Mouse (Mus musculus): Measurements from ENCODE around the gene Pola2.
A peak's percentile ranks its signal among the peaks of the same experiment; 100 is the strongest.

Gene Pola2

DNA sequence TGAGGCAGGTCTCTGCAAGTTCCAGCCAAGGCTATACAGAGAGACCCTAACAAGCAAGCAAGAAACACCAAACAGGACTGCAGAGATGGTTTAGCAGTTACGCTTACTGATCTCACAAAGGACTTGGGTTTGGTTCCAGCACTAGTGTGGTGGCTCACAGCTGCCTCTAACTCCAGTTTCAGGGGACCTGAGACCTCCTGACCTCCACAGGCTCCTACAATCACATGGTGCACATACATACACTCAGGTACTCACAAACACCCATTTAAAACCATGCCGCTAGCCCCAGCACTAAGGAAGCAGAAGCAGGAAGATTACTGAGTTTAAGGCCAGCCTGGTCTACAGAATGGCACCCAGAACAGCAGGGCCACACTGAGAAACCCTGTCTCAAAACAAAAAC is 802 bp upstream of the Pola2 start:
- no peak for DNase-seq

- DNase-seq: no peak
Measured at GRCm38 (mm10) chr19:5962651-5963050, 1.4 kb downstream of the Pola2 start.

DNA sequence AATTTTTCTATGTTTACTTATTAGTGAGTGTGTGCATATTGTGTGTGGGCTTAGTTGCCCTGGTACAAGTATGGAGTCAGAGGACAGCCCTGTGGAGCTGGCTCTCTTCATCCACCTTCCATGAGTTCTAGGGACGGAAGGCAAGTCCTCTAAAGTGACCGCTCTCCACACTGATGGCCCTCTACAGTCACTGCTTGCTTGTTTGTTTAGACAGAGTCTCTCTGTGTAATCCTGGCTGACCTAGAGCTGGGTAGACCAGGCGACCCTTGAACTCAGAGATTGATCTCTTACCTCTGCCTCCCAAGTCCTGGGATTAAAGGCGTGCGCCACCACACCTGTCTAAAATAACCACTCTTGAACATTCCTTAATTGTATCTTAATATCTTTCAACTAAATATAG is 6.6 kb downstream of the Pola2 start:
- DNase-seq: no peak

GRCm38 (mm10) chr19:5956685-5957084 is 7.3 kb downstream of the Pola2 start:
- peak; percentile 82 for DNase-seq

- peak; percentile 87 for DNase-seq
Measured at GRCm38 (mm10) chr19:5955704-5956670, 8.0 kb downstream of the Pola2 start.

DNA sequence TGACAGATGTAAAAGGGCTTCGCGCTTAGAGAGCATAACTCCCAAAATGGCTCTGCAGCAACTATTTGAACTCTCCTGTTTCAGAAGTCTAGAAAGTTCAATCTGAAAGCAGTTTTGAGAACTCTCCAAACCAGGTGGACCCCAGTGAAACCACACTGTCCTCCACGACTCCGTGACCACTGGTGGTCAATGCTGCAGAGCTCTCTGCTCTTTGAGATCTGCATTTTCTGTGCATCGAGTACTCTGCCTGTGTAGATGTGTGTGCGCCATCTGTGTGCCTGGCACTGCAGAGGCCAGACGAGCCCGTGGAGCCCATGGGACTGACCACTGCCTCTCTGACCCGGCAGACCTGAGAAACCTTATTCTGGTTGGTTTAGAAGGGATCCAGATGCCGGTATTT is 9.1 kb downstream of the Pola2 start:
- no peak for DNase-seq

DNA sequence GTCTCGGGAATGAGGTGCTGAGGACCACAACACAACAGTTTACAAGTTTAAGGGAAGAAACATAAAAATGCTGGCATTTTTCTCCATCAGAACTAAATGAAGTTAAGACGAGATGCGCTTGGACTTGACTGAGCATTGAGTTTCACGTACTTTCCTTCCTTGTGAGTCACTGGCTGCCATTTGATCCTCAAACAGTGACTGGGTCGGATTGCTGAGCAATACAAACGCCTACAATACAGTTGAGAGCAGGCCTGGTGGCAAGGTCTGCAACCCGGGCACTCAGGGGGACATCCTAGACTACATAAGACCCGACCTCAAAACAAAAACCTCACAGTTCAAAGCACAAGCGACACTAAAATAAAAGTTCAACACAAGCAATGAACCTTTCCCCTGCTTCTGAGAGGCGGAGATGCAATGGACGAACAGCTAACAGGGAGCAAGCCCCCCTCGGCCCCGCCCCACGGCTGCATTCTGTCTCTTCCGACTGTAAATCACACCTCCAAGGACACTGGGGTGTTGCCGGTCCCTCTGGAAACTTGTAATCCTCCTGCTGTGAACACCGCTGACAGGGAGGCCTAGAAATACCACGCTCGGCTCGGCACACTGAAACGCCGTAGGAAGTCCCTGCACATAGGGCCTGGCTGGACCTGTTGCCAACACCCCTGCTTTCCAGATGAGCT is 9.8 kb downstream of the Pola2 start:
- peak; percentile 33 for DNase-seq

- no peak for DNase-seq
Measured at GRCm38 (mm10) chr19:5953201-5953770, 10.7 kb downstream of the Pola2 start.

GRCm38 (mm10) chr19:5952071-5952691 is 11.8 kb downstream of the Pola2 start:
- DNase-seq: peak; percentile 87

DNA sequence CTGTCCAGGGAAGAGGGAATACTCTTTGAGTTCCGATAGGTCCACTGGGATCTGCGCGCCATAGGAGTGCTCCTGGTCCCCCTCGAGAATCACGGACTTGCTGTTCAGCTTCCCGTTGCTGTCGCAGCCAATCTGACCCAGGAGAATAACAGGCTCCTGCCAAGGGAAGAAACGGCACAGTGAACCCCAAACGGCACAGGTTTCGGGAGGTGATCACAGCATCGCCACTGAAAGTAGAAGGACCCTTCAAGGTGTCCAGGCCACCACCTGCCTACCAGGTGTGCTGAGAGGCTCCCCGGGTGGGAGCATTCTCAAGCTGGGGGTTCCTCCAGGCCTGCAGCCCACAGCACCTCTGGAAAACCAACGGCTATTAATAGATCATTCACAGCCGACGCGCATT is 12.4 kb downstream of the Pola2 start:
- no peak for DNase-seq

- peak; percentile 36 for DNase-seq
Measured at GRCm38 (mm10) chr19:5950218-5950617, 13.8 kb downstream of the Pola2 start.

GRCm38 (mm10) chr19:5945891-5946290 is 18.1 kb downstream of the Pola2 start:
- no peak for DNase-seq

DNA sequence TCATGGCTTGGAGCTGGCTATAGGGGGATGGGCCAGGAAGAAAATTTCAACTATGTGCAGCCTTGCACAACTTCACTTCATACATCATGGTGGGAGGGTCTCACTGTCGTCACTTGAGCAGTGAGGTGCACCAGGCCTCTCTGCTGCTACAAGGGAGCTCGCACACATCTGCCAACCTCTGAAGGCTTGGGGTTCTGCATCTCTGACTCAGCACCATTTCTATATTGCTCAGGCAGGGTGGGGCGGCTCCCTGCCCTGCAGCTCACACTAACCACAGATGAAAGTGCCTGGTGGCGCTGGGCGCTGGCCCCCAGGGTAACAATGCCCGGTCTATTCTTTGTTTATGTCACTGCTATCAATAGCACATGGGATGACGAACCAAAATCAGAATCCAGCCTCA is 19.0 kb downstream of the Pola2 start:
- DNase-seq: no peak

- DNase-seq: no peak
Measured at GRCm38 (mm10) chr19:5944145-5944544, 19.9 kb downstream of the Pola2 start.

DNA sequence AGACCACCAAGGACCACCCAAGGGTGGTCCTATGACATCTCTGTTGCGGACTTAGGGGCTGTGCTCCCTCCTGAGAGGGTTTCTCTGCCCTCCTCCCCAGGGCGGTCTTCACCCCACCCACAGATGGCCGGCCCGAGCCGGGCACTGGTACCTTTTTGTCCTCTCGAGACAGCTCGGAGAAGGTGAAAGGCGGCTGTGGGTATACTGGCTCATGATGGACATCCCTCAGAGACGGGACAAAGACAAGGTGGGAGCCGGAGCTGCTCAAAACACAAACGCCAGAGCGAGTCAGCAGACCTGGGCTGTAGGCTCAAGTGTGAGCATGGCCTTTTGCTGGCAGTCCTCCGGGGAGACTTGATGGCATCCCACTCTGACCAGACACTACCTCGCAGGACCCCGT is 20.6 kb downstream of the Pola2 start:
- no peak for DNase-seq

GRCm38 (mm10) chr19:5942581-5942980 is 21.4 kb downstream of the Pola2 start:
- DNase-seq: no peak

DNA sequence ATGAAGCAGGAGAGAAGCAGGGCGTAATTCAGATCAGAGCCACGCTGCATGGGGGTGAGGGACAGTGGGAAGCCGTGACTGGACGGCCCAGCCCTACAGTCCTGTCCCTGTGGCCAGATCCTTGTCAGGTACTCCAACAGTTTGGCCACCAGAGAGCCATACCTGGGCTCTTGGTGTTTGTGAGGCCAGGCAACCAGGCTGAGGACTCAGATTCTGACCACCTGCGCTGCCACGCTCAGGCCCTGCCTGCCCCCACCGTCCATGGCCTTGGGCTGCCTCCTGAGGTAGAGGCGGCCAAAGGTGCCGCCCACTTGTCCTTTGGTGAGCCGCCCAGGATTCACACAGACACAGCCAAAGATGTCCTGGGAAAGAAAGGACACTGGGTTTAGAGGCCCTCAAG is 23.3 kb downstream of the Pola2 start:
- DNase-seq: no peak

- peak; percentile 91 for DNase-seq
Measured at GRCm38 (mm10) chr19:5940173-5940572, 23.8 kb downstream of the Pola2 start.

GRCm38 (mm10) chr19:5939715-5940114 is 24.3 kb downstream of the Pola2 start:
- no peak for DNase-seq

GRCm38 (mm10) chr19:5938516-5938915 is 25.5 kb downstream of the Pola2 start:
- no peak for DNase-seq

DNA sequence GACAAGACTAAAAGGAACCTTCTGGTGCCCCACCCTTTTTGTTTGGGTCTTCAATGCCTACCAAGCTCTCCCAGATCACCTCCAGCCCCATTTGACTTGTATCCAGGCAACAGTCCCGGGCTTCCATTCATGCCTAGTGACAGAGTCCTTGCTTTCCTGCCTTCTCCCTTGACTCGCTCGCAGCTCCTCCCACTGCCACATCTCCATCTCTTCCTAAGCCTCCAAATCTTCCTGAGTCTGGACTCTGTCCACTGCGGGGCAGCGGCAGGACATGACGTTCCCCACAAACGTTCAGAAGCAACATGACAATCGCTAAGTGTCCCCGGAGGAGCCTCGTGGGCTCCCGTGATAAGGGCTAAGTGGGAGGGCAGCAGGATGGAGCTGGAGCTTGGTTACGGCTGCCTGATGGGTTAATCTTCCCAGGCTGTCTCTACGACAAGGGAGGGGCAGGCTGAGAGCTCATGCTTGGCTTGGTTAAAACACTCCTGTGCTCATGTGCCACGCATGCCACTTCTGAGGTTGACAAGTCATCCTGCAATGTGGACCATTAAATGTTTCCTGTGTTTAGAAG is 26.1 kb downstream of the Pola2 start:
- no peak for DNase-seq

- DNase-seq: no peak
Measured at GRCm38 (mm10) chr19:5937095-5937835, 26.7 kb downstream of the Pola2 start.
